Mouse (Mus musculus): ENCODE results near the gene Arl16. TPM values are rescaled to one million over a fixed set of nuclear protein-coding genes. Genes with fewer than 3 reads are reported as not detected.

Arl16 gene
- polyA plus RNA-seq, 1 experiment, result 10.7 TPM

DNA sequence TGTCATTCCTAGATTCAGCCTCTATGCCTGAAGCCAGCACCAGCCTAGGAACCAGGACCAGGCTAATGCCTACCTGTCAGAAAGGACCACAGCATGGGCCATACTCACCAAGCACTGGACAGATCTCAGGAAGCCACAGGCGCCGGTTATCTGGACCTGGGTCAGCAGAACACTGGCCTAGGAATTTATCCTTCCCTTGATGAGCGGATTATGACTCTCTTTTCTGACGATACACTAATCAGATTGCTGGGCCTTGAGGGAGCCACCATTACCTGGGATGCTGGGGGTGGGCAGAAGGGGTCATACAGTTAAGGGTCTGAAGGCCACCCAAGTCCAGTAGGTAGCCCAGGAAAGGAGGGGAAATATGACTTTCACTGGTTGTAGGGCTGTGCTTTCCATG lies 14.1 kb downstream of the Arl16 start, which contains the start of gene Pde6g:
TSS of gene Pde6g (minus strand) at position 195 of the 400 bp plus-strand sequence.
- TF ChIP-seq EP300 (IDR thresholded peaks at IDR 0.05; ENCODE audit: insufficient read depth, low read depth, low read length), result no peak
- Histone ChIP-seq H3K9me3 (replicated peaks; ENCODE audit: control insufficient read depth, insufficient read depth, low read length, poor library complexity, severe bottlenecking) (no peaks in the 10 kb centered on the region), H3K4me1 (ENCODE audit: control insufficient read depth, insufficient read depth, low read length) (no peaks in the 10 kb centered on the region), H3K27ac (ENCODE audit: insufficient read depth, low read length) (no peak within 1 kb of the TSS), H3K4me3 (ENCODE audit: low read depth, low read length) (no peak within 1 kb of the TSS), H3K27me3 (ENCODE audit: control insufficient read depth, insufficient read depth, low read length, poor library complexity, severe bottlenecking) (no peaks in the 10 kb centered on the region), H3K9ac (ENCODE audit: low read depth, poor library complexity, severe bottlenecking) (no peak within 1 kb of the TSS), H3K36me3 (ENCODE audit: control insufficient read depth, insufficient read depth, low read length, poor library complexity, severe bottlenecking) (no peaks in the 10 kb centered on the region)

GRCm38 (mm10) chr11:120452246-120452645 lies 15.2 kb downstream of the Arl16 start:
- H3K4me3 ChIP-seq (ENCODE audit: low read depth, low read length), result no peak overlapping the region
- H3K4me1 ChIP-seq (ENCODE audit: control insufficient read depth, insufficient read depth, low read length), result no peaks in the 10 kb centered on the region
- no peaks in the 10 kb centered on the region for H3K36me3 ChIP-seq (ENCODE audit: control insufficient read depth, insufficient read depth, low read length, poor library complexity, severe bottlenecking)
- no peak overlapping the region for H3K9ac ChIP-seq (ENCODE audit: low read depth, poor library complexity, severe bottlenecking)
- no peaks in the 10 kb centered on the region for H3K27me3 ChIP-seq (ENCODE audit: control insufficient read depth, insufficient read depth, low read length, poor library complexity, severe bottlenecking)
- TF ChIP-seq CTCF (IDR thresholded peaks at IDR 0.05; ENCODE audit: low read depth, low read length) (no peak), EP300 (IDR thresholded peaks at IDR 0.05; ENCODE audit: insufficient read depth, low read depth, low read length) (no peak), POLR2A (IDR thresholded peaks at IDR 0.05; ENCODE audit: insufficient read depth, low read length) (no peak)
- H3K9me3 ChIP-seq (replicated peaks; ENCODE audit: control insufficient read depth, insufficient read depth, low read length, poor library complexity, severe bottlenecking), result no peaks in the 10 kb centered on the region
- no peak overlapping the region for H3K27ac ChIP-seq (ENCODE audit: insufficient read depth, low read length)

DNA sequence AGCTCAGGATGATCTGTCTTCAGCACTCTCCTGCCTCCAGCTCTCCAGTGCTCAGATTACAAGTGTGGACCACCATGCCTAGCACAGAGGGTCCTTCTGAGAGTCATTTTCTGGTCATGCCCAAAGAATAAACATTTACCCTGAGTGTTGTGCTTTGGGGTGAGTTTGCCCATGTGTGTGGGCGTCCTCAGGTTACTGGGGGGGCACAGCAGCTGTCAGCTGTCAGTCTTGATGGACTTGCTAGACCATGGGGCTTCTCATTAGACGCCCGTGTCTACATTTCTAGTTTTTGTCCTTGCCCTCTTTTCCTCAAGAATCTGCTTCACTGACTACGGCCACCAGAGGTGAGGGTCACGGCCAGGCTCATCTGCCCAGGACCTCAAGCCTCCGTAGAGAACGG lies 20.2 kb downstream of the Arl16 start:
- TF ChIP-seq EP300 (IDR thresholded peaks at IDR 0.05; ENCODE audit: insufficient read depth, low read depth, low read length) (no peak), POLR2A (IDR thresholded peaks at IDR 0.05; ENCODE audit: insufficient read depth, low read length) (no peak), CTCF (IDR thresholded peaks at IDR 0.05; ENCODE audit: low read depth, low read length) (no peak)
- Histone ChIP-seq H3K27me3 (ENCODE audit: control insufficient read depth, insufficient read depth, low read length, poor library complexity, severe bottlenecking) (no peaks in the 10 kb centered on the region), H3K4me1 (ENCODE audit: control insufficient read depth, insufficient read depth, low read length) (no peaks in the 10 kb centered on the region), H3K27ac (ENCODE audit: insufficient read depth, low read length) (no peak overlapping the region), H3K9me3 (replicated peaks; ENCODE audit: control insufficient read depth, insufficient read depth, low read length, poor library complexity, severe bottlenecking) (no peaks in the 10 kb centered on the region), H3K4me3 (ENCODE audit: low read depth, low read length) (no peak overlapping the region), H3K36me3 (ENCODE audit: control insufficient read depth, insufficient read depth, low read length, poor library complexity, severe bottlenecking) (no peaks in the 10 kb centered on the region), H3K9ac (ENCODE audit: low read depth, poor library complexity, severe bottlenecking) (no peak overlapping the region)

DNA sequence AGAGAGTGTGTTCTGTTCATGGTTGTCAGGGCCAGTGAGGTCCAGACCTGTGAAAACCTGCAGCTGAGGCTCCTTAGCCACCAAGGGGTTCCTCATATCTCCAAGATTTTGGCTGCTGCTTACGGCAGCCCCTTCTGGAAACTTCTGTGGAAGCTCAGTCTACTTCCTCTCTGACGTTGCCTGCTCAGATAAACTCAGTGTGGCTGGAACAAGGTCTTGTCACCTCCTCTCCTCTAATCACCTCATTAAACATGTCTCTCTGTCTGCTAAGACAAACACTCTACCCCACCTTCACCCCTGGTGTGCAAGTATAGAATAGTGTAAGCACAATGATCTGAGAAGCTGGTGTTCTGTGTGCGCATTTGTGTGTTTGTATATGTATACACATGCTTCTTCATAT lies 21.9 kb downstream of the Arl16 start:
- Histone ChIP-seq H3K4me1 (ENCODE audit: control insufficient read depth, insufficient read depth, low read length) (no peaks in the 10 kb centered on the region), H3K36me3 (ENCODE audit: control insufficient read depth, insufficient read depth, low read length, poor library complexity, severe bottlenecking) (no peaks in the 10 kb centered on the region), H3K9me3 (replicated peaks; ENCODE audit: control insufficient read depth, insufficient read depth, low read length, poor library complexity, severe bottlenecking) (no peaks in the 10 kb centered on the region), H3K27me3 (ENCODE audit: control insufficient read depth, insufficient read depth, low read length, poor library complexity, severe bottlenecking) (no peaks in the 10 kb centered on the region), H3K27ac (ENCODE audit: insufficient read depth, low read length) (no peak overlapping the region), H3K4me3 (ENCODE audit: low read depth, low read length) (no peak overlapping the region), H3K9ac (ENCODE audit: low read depth, poor library complexity, severe bottlenecking) (no peak overlapping the region)
- TF ChIP-seq CTCF (IDR thresholded peaks at IDR 0.05; ENCODE audit: low read depth, low read length), result no peak
- TF ChIP-seq POLR2A (IDR thresholded peaks at IDR 0.05; ENCODE audit: insufficient read depth, low read length), result no peak
- TF ChIP-seq EP300 (IDR thresholded peaks at IDR 0.05; ENCODE audit: insufficient read depth, low read depth, low read length), result no peak

- Histone ChIP-seq H3K36me3 (ENCODE audit: control insufficient read depth, insufficient read depth, low read length, poor library complexity, severe bottlenecking) (no peaks in the 10 kb centered on the region), H3K4me1 (ENCODE audit: control insufficient read depth, insufficient read depth, low read length) (no peaks in the 10 kb centered on the region), H3K27ac (ENCODE audit: insufficient read depth, low read length) (no peak overlapping the region), H3K27me3 (ENCODE audit: control insufficient read depth, insufficient read depth, low read length, poor library complexity, severe bottlenecking) (no peaks in the 10 kb centered on the region), H3K9me3 (replicated peaks; ENCODE audit: control insufficient read depth, insufficient read depth, low read length, poor library complexity, severe bottlenecking) (no peaks in the 10 kb centered on the region), H3K4me3 (ENCODE audit: low read depth, low read length) (no peak overlapping the region), H3K9ac (ENCODE audit: low read depth, poor library complexity, severe bottlenecking) (no peak overlapping the region)
- TF ChIP-seq POLR2A (IDR thresholded peaks at IDR 0.05; ENCODE audit: insufficient read depth, low read length) (no peak), EP300 (IDR thresholded peaks at IDR 0.05; ENCODE audit: insufficient read depth, low read depth, low read length) (no peak), CTCF (IDR thresholded peaks at IDR 0.05; ENCODE audit: low read depth, low read length) (no peak)
Measured at GRCm38 (mm10) chr11:120444106-120444505, 23.3 kb downstream of the Arl16 start.

GRCm38 (mm10) chr11:120442765-120443280 lies 24.6 kb downstream of the Arl16 start:
- Histone ChIP-seq H3K4me3 (ENCODE audit: low read depth, low read length) (no peak overlapping the region), H3K27me3 (ENCODE audit: control insufficient read depth, insufficient read depth, low read length, poor library complexity, severe bottlenecking) (no peaks in the 10 kb centered on the region), H3K9me3 (replicated peaks; ENCODE audit: control insufficient read depth, insufficient read depth, low read length, poor library complexity, severe bottlenecking) (no peaks in the 10 kb centered on the region), H3K4me1 (ENCODE audit: control insufficient read depth, insufficient read depth, low read length) (no peaks in the 10 kb centered on the region), H3K36me3 (ENCODE audit: control insufficient read depth, insufficient read depth, low read length, poor library complexity, severe bottlenecking) (no peaks in the 10 kb centered on the region), H3K9ac (ENCODE audit: low read depth, poor library complexity, severe bottlenecking) (no peak overlapping the region), H3K27ac (ENCODE audit: insufficient read depth, low read length) (no peak overlapping the region)
- TF ChIP-seq CTCF (IDR thresholded peaks at IDR 0.05; ENCODE audit: low read depth, low read length) (no peak), EP300 (IDR thresholded peaks at IDR 0.05; ENCODE audit: insufficient read depth, low read depth, low read length) (no peak), POLR2A (IDR thresholded peaks at IDR 0.05; ENCODE audit: insufficient read depth, low read length) (no peak)
